Comparison of ENCODE assay signal across 12 mouse cellular contexts in genomic region chr3:30353878-30354727, GRCm38 (mm10).
DNase-seq lines count a peak whose midpoint lies in the region; ATAC-seq and TF ChIP-seq lines count a peak whose summit lies in the region.
"Had no signal": no experiment of that assay in that cellular context is flagged by ENCODE, and none has a peak within 500 bp of the region (broad histone marks: within the 10 kb centered on the region; RNA-seq: fewer than 3 reads in every experiment).

No protein-coding gene starts in this region.

- TF ChIP-seq EP300 in heart, adult 2 months (IDR thresholded peaks at IDR 0.05; ENCODE audit: insufficient read depth, low read depth, low read length), result no peak

- H3K4me1 ChIP-seq in heart, adult 2 months (ENCODE audit: control insufficient read depth, insufficient read depth, low read length), result peaks cover 2% of the 10 kb centered on the region
- H3K4me1 ChIP-seq in lung, embryonic 16.5 days (replicated peaks; ENCODE audit: control insufficient read depth, insufficient read depth, low read length), result no peaks in the 10 kb centered on the region

- H3K9ac ChIP-seq in heart, adult 2 months (ENCODE audit: low read depth, low read length), result no peak overlapping the region
- no peak overlapping the region for H3K9ac ChIP-seq in lung, embryonic 16.5 days (ENCODE audit: low read length)
- H3K9ac ChIP-seq: midbrain, embryonic 15.5 days had no signal

- H3K27ac ChIP-seq in heart, adult 2 months, result peak overlapping the region; percentile 45
- H3K27ac ChIP-seq in lung, embryonic 16.5 days (ENCODE audit: low read length), result no peak overlapping the region; the same call in 1 of the 2 replicates
- H3K27ac ChIP-seq: gastrocnemius, adult 2 months; midbrain, embryonic 15.5 days had no signal

- 28% methylated on average over 6 of the region's 6 CpGs for WGBS in heart, adult 2 months
- WGBS in lung, embryonic 16.5 days, result 30% methylated on average over 6 of the region's 6 CpGs

- no peaks in the 10 kb centered on the region for H3K79me2 ChIP-seq in heart, adult 2 months (replicated peaks; ENCODE audit: control insufficient read depth, insufficient read depth, low read length)

- intact Hi-C loops in heart, adult 2 months (cut with DNase I), result no loop called here
- intact Hi-C loops in heart, postnatal 14 days (cut with DNase I), result no loop called here
- intact Hi-C loops in gastrocnemius, postnatal 14 days (cut with DNase I; ENCODE audit: low total_unique reads), result no loop called here

- peak in 1 of 2 experiments; percentile 26 for DNase-seq in heart, adult 2 months
- no peak for DNase-seq in heart, postnatal 14 days
- peak; percentile 36 for DNase-seq in adrenal gland, postnatal 14 days
- DNase-seq in gastrocnemius, postnatal 25 days, result no peak
- DNase-seq in gastrocnemius, postnatal 14 days, result no peak
- no peak for DNase-seq in left cerebral cortex, adult 9 months (ENCODE audit: low spot score in 2 of 2)
- DNase-seq: gastrocnemius, adult 2 months; right cerebral cortex, adult 18-20 months; thymus, postnatal 14 days had no signal

- TF ChIP-seq CTCF in heart, adult 2 months (IDR thresholded peaks at IDR 0.05), result peak; percentile 32; the same call in 1 of the 2 replicates

- no peaks in the 10 kb centered on the region for H3K9me3 ChIP-seq in lung, embryonic 16.5 days (ENCODE audit: control insufficient read depth, low read length)
- H3K9me3 ChIP-seq: midbrain, embryonic 15.5 days had no signal

- no peaks in the 10 kb centered on the region for H3K27me3 ChIP-seq in heart, adult 2 months (ENCODE audit: control insufficient read depth, insufficient read depth, low read length)
- no peaks in the 10 kb centered on the region for H3K27me3 ChIP-seq in lung, embryonic 16.5 days (ENCODE audit: control insufficient read depth, insufficient read depth, low read depth, low read length)
- H3K27me3 ChIP-seq: midbrain, embryonic 15.5 days had no signal

- no peak overlapping the region for H3K4me3 ChIP-seq in heart, adult 2 months
- no peak overlapping the region for H3K4me3 ChIP-seq in lung, embryonic 16.5 days (ENCODE audit: low read length)
- H3K4me3 ChIP-seq: gastrocnemius, adult 2 months; midbrain, embryonic 15.5 days had no signal

- no peak overlapping the region for H3K4me2 ChIP-seq in lung, embryonic 16.5 days (ENCODE audit: low read depth, low read length)
- H3K4me2 ChIP-seq: midbrain, embryonic 15.5 days had no signal

- TF ChIP-seq POLR2A in heart, adult 2 months (IDR thresholded peaks at IDR 0.05; ENCODE audit: insufficient read depth, low read depth, low read length), result peak; percentile 29; the same call in 1 of the 2 replicates

- peak; percentile 54 to 58 for ATAC-seq in hematopoietic stem cell, adult 5-6 weeks (replicated peaks in 1 of 2; ENCODE audit: insufficient read depth in 1 of 2, low FRiP score in 2 of 2, low TSS enrichment in 1 of 2, low read depth in 1 of 2, poor library complexity in 2 of 2, severe bottlenecking in 2 of 2)
- peak; percentile 79 for ATAC-seq in lung, embryonic 16.5 days (ENCODE audit: low read depth)
- ATAC-seq: midbrain, embryonic 15.5 days had no signal

- no peaks in the 10 kb centered on the region for H3K36me3 ChIP-seq in heart, adult 2 months (ENCODE audit: control insufficient read depth, insufficient read depth, low read length)
- no peaks in the 10 kb centered on the region for H3K36me3 ChIP-seq in lung, embryonic 16.5 days (ENCODE audit: control insufficient read depth, insufficient read depth, low read length)
- H3K36me3 ChIP-seq: midbrain, embryonic 15.5 days had no signal
